Mouse (Mus musculus): ENCODE data around the gene Optn.

- TF ChIP-seq CTCF (IDR thresholded peaks at IDR 0.05; ENCODE audit: low read depth) = no peak
- TF ChIP-seq EP300 (optimal IDR thresholded peaks at IDR 0.05) = no peak
Measured at GRCm38 (mm10) chr2:5047016-5047415, 16.8 kb downstream of the Optn start.
